Mouse (Mus musculus): ENCODE data around the gene Apln. TPM values are rescaled to one million over a fixed set of nuclear protein-coding genes. Genes with fewer than 3 reads are reported as not detected.

The Apln gene
- polyA plus RNA-seq, 1 experiment = 6.5 TPM

GRCm38 (mm10) chrX:48033024-48033423 lies 1.6 kb downstream of the Apln start:
- H3K27me3 ChIP-seq (ENCODE audit: control insufficient read depth, insufficient read depth, insufficient read length) = no peaks in the 10 kb centered on the region
- TF ChIP-seq MYOG (IDR thresholded peaks at IDR 0.05; ENCODE audit: control insufficient read depth, extremely low read depth, insufficient read length) (no peak), FOSL1 (IDR thresholded peaks at IDR 0.05; ENCODE audit: insufficient read depth, low read length, poor library complexity, severe bottlenecking) (no peak), CEBPB (IDR thresholded peaks at IDR 0.05; ENCODE audit: low read depth) (no peak), CTCF (IDR thresholded peaks at IDR 0.05; ENCODE audit: control insufficient read depth, insufficient read depth, insufficient read length) (no peak)
- H3ac ChIP-seq (ENCODE audit: control insufficient read depth, insufficient read length, low read depth) = no peak overlapping the region
- H3K79me3 ChIP-seq (ENCODE audit: low read depth) = peaks cover 6% of the 10 kb centered on the region
- H3K79me2 ChIP-seq (ENCODE audit: control insufficient read depth, insufficient read depth) = peaks cover 20% of the 10 kb centered on the region
- H3K36me3 ChIP-seq (ENCODE audit: control insufficient read depth, insufficient read depth) = no peaks in the 10 kb centered on the region
- H3K4me3 ChIP-seq (ENCODE audit: insufficient read depth, poor library complexity, severe bottlenecking) = peak overlapping the region; percentile 41

GRCm38 (mm10) chrX:48031866-48032265 lies 2.8 kb downstream of the Apln start:
- no peaks in the 10 kb centered on the region for H3K27me3 ChIP-seq (ENCODE audit: control insufficient read depth, insufficient read depth, insufficient read length)
- H3K36me3 ChIP-seq (ENCODE audit: control insufficient read depth, insufficient read depth) = peaks cover 2% of the 10 kb centered on the region
- no peak overlapping the region for H3K4me3 ChIP-seq (ENCODE audit: insufficient read depth, poor library complexity, severe bottlenecking)
- no peak overlapping the region for H3ac ChIP-seq (ENCODE audit: control insufficient read depth, insufficient read length, low read depth)
- H3K79me2 ChIP-seq (ENCODE audit: control insufficient read depth, insufficient read depth) = peaks cover 20% of the 10 kb centered on the region
- TF ChIP-seq MAX (IDR thresholded peaks at IDR 0.05) (no peak), CTCF (IDR thresholded peaks at IDR 0.05; ENCODE audit: control insufficient read depth, insufficient read depth, insufficient read length) (no peak), MYOG (IDR thresholded peaks at IDR 0.05; ENCODE audit: control insufficient read depth, extremely low read depth, insufficient read length) (no peak), FOSL1 (IDR thresholded peaks at IDR 0.05; ENCODE audit: insufficient read depth, low read length, poor library complexity, severe bottlenecking) (no peak), MYOD1 (IDR thresholded peaks at IDR 0.05; ENCODE audit: control insufficient read depth, insufficient read length, low read depth) (no peak), USF1 (IDR thresholded peaks at IDR 0.05; ENCODE audit: low read depth) (no peak), CEBPB (IDR thresholded peaks at IDR 0.05; ENCODE audit: low read depth) (no peak)
- H3K79me3 ChIP-seq (ENCODE audit: low read depth) = peaks cover 6% of the 10 kb centered on the region

GRCm38 (mm10) chrX:48030593-48030992 lies 4.1 kb downstream of the Apln start:
- H3K4me3 ChIP-seq (ENCODE audit: insufficient read depth, poor library complexity, severe bottlenecking) = no peak overlapping the region
- peaks cover 2% of the 10 kb centered on the region for H3K36me3 ChIP-seq (ENCODE audit: control insufficient read depth, insufficient read depth)
- no peak overlapping the region for H3ac ChIP-seq (ENCODE audit: control insufficient read depth, insufficient read length, low read depth)
- peaks cover 20% of the 10 kb centered on the region for H3K79me2 ChIP-seq (ENCODE audit: control insufficient read depth, insufficient read depth)
- no peaks in the 10 kb centered on the region for H3K27me3 ChIP-seq (ENCODE audit: control insufficient read depth, insufficient read depth, insufficient read length)
- peaks cover 6% of the 10 kb centered on the region for H3K79me3 ChIP-seq (ENCODE audit: low read depth)
- no peak for TF ChIP-seq CTCF (IDR thresholded peaks at IDR 0.05; ENCODE audit: control insufficient read depth, insufficient read depth, insufficient read length)
- no peak for TF ChIP-seq CEBPB (IDR thresholded peaks at IDR 0.05; ENCODE audit: low read depth)
- TF ChIP-seq FOSL1 (IDR thresholded peaks at IDR 0.05; ENCODE audit: insufficient read depth, low read length, poor library complexity, severe bottlenecking) = no peak
- no peak for TF ChIP-seq MAX (IDR thresholded peaks at IDR 0.05)

- Histone ChIP-seq H3K79me2 (ENCODE audit: control insufficient read depth, insufficient read depth) (no peaks in the 10 kb centered on the region), H3K27me3 (ENCODE audit: control insufficient read depth, insufficient read depth, insufficient read length) (no peaks in the 10 kb centered on the region), H3K36me3 (ENCODE audit: control insufficient read depth, insufficient read depth) (peaks cover 2% of the 10 kb centered on the region), H3K79me3 (ENCODE audit: low read depth) (no peaks in the 10 kb centered on the region), H3ac (ENCODE audit: control insufficient read depth, insufficient read length, low read depth) (no peak overlapping the region), H3K4me3 (ENCODE audit: insufficient read depth, poor library complexity, severe bottlenecking) (no peak overlapping the region)
- TF ChIP-seq FOSL1 (IDR thresholded peaks at IDR 0.05; ENCODE audit: insufficient read depth, low read length, poor library complexity, severe bottlenecking) = no peak
- TF ChIP-seq MYOD1 (IDR thresholded peaks at IDR 0.05; ENCODE audit: control insufficient read depth, insufficient read length, low read depth) = no peak
- no peak for TF ChIP-seq CEBPB (IDR thresholded peaks at IDR 0.05; ENCODE audit: low read depth)
- no peak for TF ChIP-seq MYOG (IDR thresholded peaks at IDR 0.05; ENCODE audit: control insufficient read depth, extremely low read depth, insufficient read length)
- TF ChIP-seq MAX (IDR thresholded peaks at IDR 0.05) = no peak
- no peak for TF ChIP-seq CTCF (IDR thresholded peaks at IDR 0.05; ENCODE audit: control insufficient read depth, insufficient read depth, insufficient read length)
- no peak for TF ChIP-seq USF1 (IDR thresholded peaks at IDR 0.05; ENCODE audit: low read depth)
Measured at GRCm38 (mm10) chrX:48022811-48023210, 11.8 kb downstream of the Apln start.

- Histone ChIP-seq H3K79me3 (ENCODE audit: low read depth) (no peaks in the 10 kb centered on the region), H3K36me3 (ENCODE audit: control insufficient read depth, insufficient read depth) (no peaks in the 10 kb centered on the region), H3K79me2 (ENCODE audit: control insufficient read depth, insufficient read depth) (no peaks in the 10 kb centered on the region), H3K27me3 (ENCODE audit: control insufficient read depth, insufficient read depth, insufficient read length) (no peaks in the 10 kb centered on the region), H3K4me3 (ENCODE audit: insufficient read depth, poor library complexity, severe bottlenecking) (no peak overlapping the region), H3ac (ENCODE audit: control insufficient read depth, insufficient read length, low read depth) (no peak overlapping the region)
- TF ChIP-seq MYOG (IDR thresholded peaks at IDR 0.05; ENCODE audit: control insufficient read depth, extremely low read depth, insufficient read length) = no peak
- peak; percentile 28 for TF ChIP-seq CTCF (IDR thresholded peaks at IDR 0.05; ENCODE audit: control insufficient read depth, insufficient read depth, insufficient read length)
- no peak for TF ChIP-seq CEBPB (IDR thresholded peaks at IDR 0.05; ENCODE audit: low read depth)
Measured at GRCm38 (mm10) chrX:48019940-48020339, 14.7 kb downstream of the Apln start.

GRCm38 (mm10) chrX:48019359-48019758 lies 15.3 kb downstream of the Apln start:
- no peaks in the 10 kb centered on the region for H3K79me3 ChIP-seq (ENCODE audit: low read depth)
- TF ChIP-seq MAX (IDR thresholded peaks at IDR 0.05) = no peak
- no peak for TF ChIP-seq MYOG (IDR thresholded peaks at IDR 0.05; ENCODE audit: control insufficient read depth, extremely low read depth, insufficient read length)
- TF ChIP-seq FOSL1 (IDR thresholded peaks at IDR 0.05; ENCODE audit: insufficient read depth, low read length, poor library complexity, severe bottlenecking) = no peak
- TF ChIP-seq CTCF (IDR thresholded peaks at IDR 0.05; ENCODE audit: control insufficient read depth, insufficient read depth, insufficient read length) = no peak
- TF ChIP-seq USF1 (IDR thresholded peaks at IDR 0.05; ENCODE audit: low read depth) = no peak
- no peak for TF ChIP-seq CEBPB (IDR thresholded peaks at IDR 0.05; ENCODE audit: low read depth)
- no peak for TF ChIP-seq MYOD1 (IDR thresholded peaks at IDR 0.05; ENCODE audit: control insufficient read depth, insufficient read length, low read depth)
- no peak overlapping the region for H3K4me3 ChIP-seq (ENCODE audit: insufficient read depth, poor library complexity, severe bottlenecking)
- H3ac ChIP-seq (ENCODE audit: control insufficient read depth, insufficient read length, low read depth) = no peak overlapping the region
- no peaks in the 10 kb centered on the region for H3K27me3 ChIP-seq (ENCODE audit: control insufficient read depth, insufficient read depth, insufficient read length)
- H3K79me2 ChIP-seq (ENCODE audit: control insufficient read depth, insufficient read depth) = no peaks in the 10 kb centered on the region
- H3K36me3 ChIP-seq (ENCODE audit: control insufficient read depth, insufficient read depth) = no peaks in the 10 kb centered on the region

All from C2C12 (cell line).